Mouse (Mus musculus) liver, embryonic 15.5 days (tissue): Measurements from ENCODE around the gene Plpp2. TPM values are rescaled to one million over a fixed set of nuclear protein-coding genes. Genes with fewer than 3 reads are reported as not detected.

Experiments used
- ATAC-seq: fragments of 200-750 bp; cut with Nextera tagmentation; 2 replicates; pipeline ENCODE4 v1.8.0; 2017; ENCODE audit warnings: moderate number of reproducible peaks, mild to moderate bottlenecking, moderate library complexity; ENCODE audit not compliant: insufficient read depth
- H3K27ac ChIP-seq: fragments of 300-500 bp; sonication (generic); replicated peaks from 2 replicates; pipeline ENCODE4 v1.5.1; 2015; ENCODE audit warnings: mild to moderate bottlenecking, inconsistent platforms
- H3K27me3 ChIP-seq: fragments of 300-500 bp; sonication (generic); 2 replicates; pipeline ENCODE4 v1.6.1; 2015; ENCODE audit warnings: mild to moderate bottlenecking, inconsistent platforms
- H3K36me3 ChIP-seq: fragments of 300-500 bp; sonication (generic); replicated peaks from 2 replicates; pipeline ENCODE4 v1.6.1; 2015; ENCODE audit warnings: moderate library complexity, mild to moderate bottlenecking, inconsistent platforms
- H3K4me1 ChIP-seq: fragments of 300-500 bp; sonication (generic); replicated peaks from 2 replicates; pipeline ENCODE4 v1.6.1; 2015; ENCODE audit warnings: inconsistent platforms
- H3K4me2 ChIP-seq: fragments of 300-500 bp; sonication (generic); 2 replicates; pipeline ENCODE4 v1.6.1; 2015; ENCODE audit warnings: moderate library complexity, mild to moderate bottlenecking, inconsistent platforms
- H3K4me3 ChIP-seq: fragments of 300-500 bp; sonication (generic); replicated peaks from 2 replicates; pipeline ENCODE4 v1.5.1; 2015; ENCODE audit warnings: mild to moderate bottlenecking, inconsistent platforms
- H3K9ac ChIP-seq: fragments of 300-500 bp; sonication (generic); 2 replicates; pipeline ENCODE4 v1.6.1; 2015; ENCODE audit warnings: moderate library complexity, mild to moderate bottlenecking, inconsistent platforms
- H3K9me3 ChIP-seq: fragments of 300-500 bp; sonication (generic); replicated peaks from 2 replicates; pipeline ENCODE4 v1.6.1; 2016; ENCODE audit warnings: inconsistent platforms
- WGBS: fragments of 180-500 bp; shearing (Covaris S2); methylation state at CpG from one replicate; pipeline ENCODE4 v1.1.7; 2015; ENCODE audit warnings: mixed read lengths; ENCODE audit not compliant: insufficient replicate concordance; 5-methylcytosine and 5-hydroxymethylcytosine counted together
- polyA plus RNA-seq: library from polyadenylated mRNA; unstranded; fragments of >200 nt; fragmentation: Nextera tagmentation; extraction: Ambion mirVana; gene quantifications from 2 replicates; pipeline ENCODE4 v1.2.1, GENCODE M21; 2015

The Plpp2 gene
- polyA plus RNA-seq, 1 experiment from 2014 or later = 21.5 TPM

DNA sequence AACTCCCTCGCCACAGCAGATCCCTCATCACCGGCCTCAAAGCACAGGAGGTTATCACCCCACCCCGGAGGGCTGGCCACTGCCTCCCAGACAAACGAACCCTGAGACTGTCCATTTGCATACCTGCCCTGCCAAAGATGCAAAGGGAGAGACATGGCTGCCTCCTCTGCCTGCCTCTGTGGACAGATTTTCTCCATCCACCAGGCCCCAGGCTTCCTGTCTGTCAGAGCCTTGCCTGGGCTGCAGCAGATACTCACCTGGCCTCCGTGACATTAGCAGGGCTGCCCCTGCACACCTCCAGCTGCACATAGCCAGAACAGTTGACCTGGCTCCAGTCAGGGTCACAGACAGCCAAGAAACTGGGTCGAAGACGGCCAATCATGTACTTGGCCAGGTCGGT lies 3.4 kb downstream of the Plpp2 start:
- H3K4me3 ChIP-seq = no peak overlapping the region
- H3K9ac ChIP-seq = no peak overlapping the region
- H3K27me3 ChIP-seq = peaks cover 5% of the 10 kb centered on the region; the same call in 1 of the 2 replicates
- WGBS = 61% methylated on average over 8 of the region's 8 CpGs
- H3K27ac ChIP-seq = no peak overlapping the region
- peaks cover 16% of the 10 kb centered on the region for H3K4me1 ChIP-seq
- H3K9me3 ChIP-seq = no peaks in the 10 kb centered on the region
- H3K36me3 ChIP-seq = 0 out of 2 replicates have a peak, but pooled peaks cover 7% of the 10 kb centered on the region
- no peak for ATAC-seq
- H3K4me2 ChIP-seq = no peak overlapping the region

DNA sequence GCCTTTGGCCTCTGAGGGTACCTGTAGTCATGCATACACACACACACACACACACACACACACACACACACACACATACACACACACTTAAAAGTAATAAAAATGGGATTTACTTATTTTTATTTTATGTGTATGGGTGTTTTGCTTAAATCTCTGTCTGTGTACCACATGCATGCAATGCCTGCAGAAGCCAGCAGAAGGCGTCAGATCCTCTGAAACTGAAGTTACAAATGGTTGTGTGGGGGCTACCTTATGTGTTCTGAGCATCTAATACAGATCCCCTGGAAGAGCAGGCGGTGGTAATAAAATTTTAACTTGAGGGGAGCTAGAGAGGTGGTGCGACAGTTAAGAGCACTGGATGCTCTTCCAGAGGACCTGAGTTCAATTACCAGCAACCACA lies 5.5 kb downstream of the Plpp2 start:
- Histone ChIP-seq H3K27me3 (no peaks in the 10 kb centered on the region), H3K36me3 (0 out of 2 replicates have a peak, but pooled peaks cover 7% of the 10 kb centered on the region), H3K4me2 (no peak overlapping the region), H3K4me1 (peaks cover 4% of the 10 kb centered on the region), H3K9ac (no peak overlapping the region), H3K27ac (no peak overlapping the region), H3K9me3 (no peaks in the 10 kb centered on the region), H3K4me3 (no peak overlapping the region)
- ATAC-seq = no peak
- WGBS = 62% methylated on average over 3 of the region's 3 CpGs

GRCm38 (mm10) chr10:79527453-79527845 lies 6.1 kb downstream of the Plpp2 start:
- no peak for ATAC-seq
- no peak overlapping the region for H3K9ac ChIP-seq
- no peak overlapping the region for H3K27ac ChIP-seq
- H3K4me3 ChIP-seq = no peak overlapping the region
- no peak overlapping the region for H3K4me2 ChIP-seq
- no peaks in the 10 kb centered on the region for H3K9me3 ChIP-seq
- H3K36me3 ChIP-seq = 0 out of 2 replicates have a peak, but pooled peaks cover 7% of the 10 kb centered on the region
- H3K4me1 ChIP-seq = no peaks in the 10 kb centered on the region
- no peaks in the 10 kb centered on the region for H3K27me3 ChIP-seq
- WGBS = 57% methylated on average over 6 of the region's 6 CpGs

DNA sequence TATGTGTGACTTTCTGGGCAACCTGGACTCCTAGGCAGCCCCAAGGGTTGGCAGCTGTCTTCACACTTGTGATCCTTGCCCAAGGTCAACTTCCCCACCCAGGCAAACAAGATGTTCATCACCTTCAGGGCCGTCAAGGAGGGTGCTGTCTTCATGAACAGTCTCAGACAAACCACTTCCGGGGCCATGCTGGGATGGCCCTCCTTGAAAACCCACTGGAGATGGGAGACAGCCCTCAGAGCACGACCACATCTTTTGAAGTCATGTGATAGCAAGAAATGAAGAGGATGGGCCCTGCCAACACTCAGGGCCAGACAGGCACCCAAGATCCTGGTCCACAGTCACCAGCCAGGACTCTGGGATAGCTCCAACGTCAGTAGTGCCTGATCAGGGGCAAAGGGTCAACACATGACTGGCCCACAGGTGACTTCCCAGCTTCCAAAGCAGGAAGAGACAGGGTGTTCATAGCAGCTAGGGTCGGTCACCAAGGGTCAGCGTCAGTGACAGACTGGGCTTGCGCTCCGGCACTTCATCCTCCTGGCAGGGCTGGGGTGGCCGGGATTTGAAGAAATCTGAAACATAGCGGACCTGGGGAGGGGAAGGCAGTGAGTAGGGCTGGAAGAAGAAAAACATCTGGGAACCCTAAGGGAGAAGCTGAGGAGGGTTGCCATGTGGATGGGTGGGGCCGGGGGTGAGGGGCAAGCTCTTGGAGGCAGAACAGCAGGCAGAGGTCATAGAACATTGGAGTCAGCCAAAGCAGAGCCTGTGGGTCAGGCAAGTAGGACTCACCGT lies 6.7 kb downstream of the Plpp2 start:
- Histone ChIP-seq H3K36me3 (0 out of 2 replicates have a peak, but pooled peaks cover 7% of the 10 kb centered on the region), H3K4me1 (no peaks in the 10 kb centered on the region), H3K9me3 (no peaks in the 10 kb centered on the region), H3K4me3 (no peak overlapping the region), H3K9ac (no peak overlapping the region), H3K27me3 (no peaks in the 10 kb centered on the region), H3K4me2 (no peak overlapping the region), H3K27ac (no peak overlapping the region)
- ATAC-seq = no peak
- 71% methylated on average over 12 of the region's 12 CpGs for WGBS

- H3K4me1 ChIP-seq = no peaks in the 10 kb centered on the region
- WGBS = 71% methylated on average over 8 of the region's 8 CpGs
Measured at GRCm38 (mm10) chr10:79525456-79526325, 7.9 kb downstream of the Plpp2 start.

GRCm38 (mm10) chr10:79524433-79524832 lies 9.2 kb downstream of the Plpp2 start:
- Histone ChIP-seq H3K4me2 (no peak overlapping the region), H3K4me1 (no peaks in the 10 kb centered on the region), H3K9ac (no peak overlapping the region), H3K27me3 (no peaks in the 10 kb centered on the region), H3K9me3 (no peaks in the 10 kb centered on the region), H3K27ac (no peak overlapping the region), H3K4me3 (no peak overlapping the region), H3K36me3 (0 out of 2 replicates have a peak, but pooled peaks cover 7% of the 10 kb centered on the region)
- no peak for ATAC-seq
- WGBS = 67% methylated on average over 1 of the region's 1 CpGs

More at GRCm38 (mm10) chr10:79525456-79526325, 7.9 kb downstream of the Plpp2 start:
- Histone ChIP-seq H3K36me3 (0 out of 2 replicates have a peak, but pooled peaks cover 7% of the 10 kb centered on the region), H3K4me2 (no peak overlapping the region), H3K9ac (no peak overlapping the region), H3K27ac (no peak overlapping the region), H3K4me3 (no peak overlapping the region), H3K27me3 (no peaks in the 10 kb centered on the region), H3K9me3 (no peaks in the 10 kb centered on the region)
- ATAC-seq = no peak

DNA sequence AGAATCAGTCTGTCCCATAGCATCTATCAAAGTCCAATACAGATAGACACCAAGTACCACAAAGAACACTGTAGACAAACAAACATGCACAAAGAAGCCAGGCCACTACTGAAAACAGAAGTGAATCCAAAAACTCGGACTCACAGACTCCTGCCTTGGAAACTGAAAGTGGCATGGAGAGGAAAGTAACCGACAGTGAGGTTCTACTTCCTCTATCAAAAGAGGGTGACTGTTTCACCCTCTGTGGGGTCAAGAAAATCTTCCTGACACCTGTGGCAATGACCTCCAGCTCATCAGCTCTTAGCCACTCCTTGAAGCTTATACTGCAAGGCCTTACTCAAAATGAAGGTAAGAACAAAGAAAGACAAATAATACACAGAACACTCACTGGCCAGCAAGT lies 26.9 kb downstream of the Plpp2 start:
- Histone ChIP-seq H3K4me3 (no peak overlapping the region), H3K27me3 (no peaks in the 10 kb centered on the region), H3K4me2 (no peak overlapping the region), H3K27ac (no peak overlapping the region), H3K9ac (no peak overlapping the region), H3K9me3 (no peaks in the 10 kb centered on the region), H3K4me1 (no peaks in the 10 kb centered on the region), H3K36me3 (no peaks in the 10 kb centered on the region)
- ATAC-seq = no peak
- 30% methylated on average over 2 of the region's 2 CpGs for WGBS

- WGBS = 48% methylated on average over 6 of the region's 6 CpGs
- no peak overlapping the region for H3K9ac ChIP-seq
Measured at GRCm38 (mm10) chr10:79502830-79503644, 30.6 kb downstream of the Plpp2 start.

GRCm38 (mm10) chr10:79496701-79497288 lies 36.8 kb downstream of the Plpp2 start:
- H3K27ac ChIP-seq = no peak overlapping the region
- no peaks in the 10 kb centered on the region for H3K36me3 ChIP-seq
- no peak overlapping the region for H3K4me3 ChIP-seq
- H3K4me1 ChIP-seq = no peaks in the 10 kb centered on the region
- no peak for ATAC-seq
- 37% methylated on average over 2 of the region's 2 CpGs for WGBS
- H3K9me3 ChIP-seq = no peaks in the 10 kb centered on the region
- no peak overlapping the region for H3K9ac ChIP-seq
- H3K27me3 ChIP-seq = no peaks in the 10 kb centered on the region
- no peak overlapping the region for H3K4me2 ChIP-seq

More at GRCm38 (mm10) chr10:79502830-79503644, 30.6 kb downstream of the Plpp2 start:
- ATAC-seq = no peak
- Histone ChIP-seq H3K4me3 (no peak overlapping the region), H3K36me3 (no peaks in the 10 kb centered on the region), H3K4me2 (no peak overlapping the region), H3K4me1 (no peaks in the 10 kb centered on the region), H3K27me3 (no peaks in the 10 kb centered on the region), H3K27ac (no peak overlapping the region), H3K9me3 (no peaks in the 10 kb centered on the region)

DNA sequence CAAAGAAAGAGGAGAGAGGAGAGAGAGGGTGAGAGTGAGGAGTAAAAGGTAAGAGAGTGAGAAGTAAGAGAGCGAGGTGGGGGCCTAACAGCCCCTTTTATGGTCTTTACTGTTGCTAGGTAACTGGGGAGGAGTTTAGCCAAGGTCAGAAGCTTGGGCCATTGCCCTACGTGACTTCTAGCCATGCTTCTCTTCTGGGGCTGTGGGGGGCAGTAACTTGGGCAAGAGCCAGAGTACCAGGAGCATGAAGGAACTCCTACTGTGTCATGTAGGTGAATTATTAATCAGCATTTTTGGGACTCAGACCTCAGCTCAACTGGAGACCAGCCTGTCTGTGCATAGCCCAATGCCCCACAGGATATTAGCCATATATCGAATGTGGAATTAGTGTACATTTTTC lies 37.7 kb downstream of the Plpp2 start:
- ATAC-seq = no peak
- no peak overlapping the region for H3K4me3 ChIP-seq
- whole genome bisulfite sequencing = 34% methylated on average over 3 of the region's 3 CpGs
- H3K36me3 ChIP-seq = no peaks in the 10 kb centered on the region
- H3K4me1 ChIP-seq = no peaks in the 10 kb centered on the region
- H3K4me2 ChIP-seq = no peak overlapping the region
- H3K27ac ChIP-seq = no peak overlapping the region
- no peak overlapping the region for H3K9ac ChIP-seq
- no peaks in the 10 kb centered on the region for H3K27me3 ChIP-seq
- no peaks in the 10 kb centered on the region for H3K9me3 ChIP-seq
